ENCODE assay signal across 16 mouse cellular contexts in genomic region chr6:88770300-88770904, GRCm38 (mm10). TPM values are rescaled to one million over a fixed set of nuclear protein-coding genes. Genes with fewer than 3 reads are reported as not detected.
DNase-seq lines count a peak whose midpoint lies in the region; ATAC-seq and TF ChIP-seq lines count a peak whose summit lies in the region.
"Had no signal": no experiment of that assay in that cellular context is flagged by ENCODE, and none has a peak within 500 bp of the region (broad histone marks: within the 10 kb centered on the region; RNA-seq: fewer than 3 reads in every experiment).

No protein-coding gene starts in this region.

- TF ChIP-seq EP300 in CH12.LX (IDR thresholded peaks at IDR 0.05; ENCODE audit: low read length): peak; percentile 26; the same call in 1 of the 2 replicates

- 0 out of 2 replicates have a peak overlapping the region, but pooled peaks have one; percentile 10 for H3K27ac ChIP-seq in gastrocnemius, adult 2 months
- peak overlapping the region; percentile 37; the same call in 1 of the 2 replicates for H3K27ac ChIP-seq in CH12.LX (ENCODE audit: insufficient read depth, low read depth)
- H3K27ac ChIP-seq in thymus, adult 2 months (ENCODE audit: control insufficient read depth, insufficient read depth, low read length): no peak overlapping the region
- H3K27ac ChIP-seq: hindbrain, embryonic 14.5 days; midbrain, embryonic 13.5 days; neural tube, embryonic 13.5 days had no signal

- peaks cover 48% of the 10 kb centered on the region for H3K79me2 ChIP-seq in CH12.LX (replicated peaks; ENCODE audit: control insufficient read depth, extremely low read depth, insufficient read depth, poor library complexity, severe bottlenecking)

- no peak overlapping the region for H3K4me3 ChIP-seq in gastrocnemius, adult 2 months
- H3K4me3 ChIP-seq in CH12.LX (replicated peaks in 1 of 3; ENCODE audit: low read depth in 2 of 3, low read length in 2 of 3, poor library complexity in 1 of 3): no peak overlapping the region
- no peak overlapping the region for H3K4me3 ChIP-seq in thymus, adult 2 months (ENCODE audit: control insufficient read depth, insufficient read depth, low read length)
- H3K4me3 ChIP-seq: midbrain, embryonic 13.5 days; neural tube, embryonic 13.5 days had no signal

- dilution Hi-C loops in CH12.LX (cut with MboI; ENCODE audit: extremely low pct_ligation_motif_present, extremely low pct_unique_long_range_greater_than_20kb, low sequenced_read_pairs): no loop called here

- peak; percentile 11; the same call in 1 of the 2 replicates for TF ChIP-seq POLR2A in CH12.LX (IDR thresholded peaks at IDR 0.05; ENCODE audit: low read depth, low read length)
- no peak for TF ChIP-seq POLR2A in brain, embryonic 14.5 days (IDR thresholded peaks at IDR 0.05; ENCODE audit: borderline replicate concordance, extremely low read depth, insufficient read depth, insufficient read length, poor library complexity, severe bottlenecking)
- TF ChIP-seq POLR2A in thymus, adult 2 months (IDR thresholded peaks at IDR 0.05; ENCODE audit: control insufficient read depth, extremely low read depth, insufficient read depth, low read length, poor library complexity): no peak

- TF ChIP-seq CTCF in gastrocnemius, adult 2 months (IDR thresholded peaks at IDR 0.05): no peak
- no peak for TF ChIP-seq CTCF in CH12.LX (conservative IDR thresholded peaks at IDR 0.05 in 1 of 2, IDR thresholded peaks at IDR 0.05 in 1 of 2; ENCODE audit: low read depth in 2 of 2, low read length in 2 of 2)
- no peak for TF ChIP-seq CTCF in brain, embryonic 14.5 days (IDR thresholded peaks at IDR 0.05; ENCODE audit: borderline replicate concordance, extremely low read depth, insufficient read depth, insufficient read length)
- no peak for TF ChIP-seq CTCF in thymus, adult 2 months (IDR thresholded peaks at IDR 0.05; ENCODE audit: borderline replicate concordance, control insufficient read depth, extremely low read depth, insufficient read depth, low read length, poor library complexity)

- no peak for DNase-seq in gastrocnemius, adult 2 months
- no peak for DNase-seq in gastrocnemius, adult 8-10 months (ENCODE audit: low spot score in 2 of 2)
- DNase-seq in CH12.LX (ENCODE audit: extremely low read depth): no peak
- peak; percentile 86 for DNase-seq in brain, embryonic 14.5 days (ENCODE audit: low read depth)
- DNase-seq in thymus, adult 2 months: no peak
- no peak for DNase-seq in right cerebral cortex, postnatal 14 days
- DNase-seq: adrenal gland, postnatal 10 days; cerebellum, adult 8-10 months; cerebellum, postnatal 36 days; gastrocnemius, postnatal 36 days; heart, postnatal 4 days; kidney, adult 18-20 months had no signal

- 23% methylated on average over 17 of the region's 17 CpGs for WGBS in thymus, adult 2 months

- intact Hi-C loops in gastrocnemius, adult 2 months (cut with DNase I): no loop called here

- peaks cover 30 to 86% of the 10 kb centered on the region in 2 experiments for H3K4me1 ChIP-seq in CH12.LX (ENCODE audit: control insufficient read depth in 1 of 2, insufficient read depth in 2 of 2)
- peaks cover 32% of the 10 kb centered on the region for H3K4me1 ChIP-seq in thymus, adult 2 months (replicated peaks; ENCODE audit: control insufficient read depth, insufficient read depth, low read length)

- H3K36me3 ChIP-seq in CH12.LX (replicated peaks in 1 of 2; ENCODE audit: control insufficient read depth in 1 of 2, insufficient read depth in 1 of 2, low read length in 1 of 2): peaks cover 60 to 78% of the 10 kb centered on the region in 2 experiments
- no peaks in the 10 kb centered on the region for H3K36me3 ChIP-seq in thymus, adult 2 months (ENCODE audit: control insufficient read depth, insufficient read depth, low read length)
- H3K36me3 ChIP-seq: midbrain, embryonic 13.5 days; neural tube, embryonic 13.5 days had no signal

- in situ Hi-C loops in CH12.LX (cut with MboI; ENCODE audit: low pct_ligation_motif_present, low pct_unique_long_range_greater_than_20kb, low sequenced_read_pairs): no loop called here

- no peak for TF ChIP-seq RAD21 in CH12.LX (IDR thresholded peaks at IDR 0.05; ENCODE audit: low read depth, low read length)

- H3K9me3 ChIP-seq in CH12.LX (replicated peaks; ENCODE audit: low read length): peaks cover 10% of the 10 kb centered on the region
- H3K9me3 ChIP-seq: midbrain, embryonic 13.5 days; neural tube, embryonic 13.5 days had no signal

- H3K9ac ChIP-seq in CH12.LX (ENCODE audit: insufficient read depth, low read depth): no peak overlapping the region
- H3K9ac ChIP-seq: hindbrain, embryonic 14.5 days; midbrain, embryonic 13.5 days; neural tube, embryonic 13.5 days had no signal

- peak overlapping the region; percentile 37; the same call in 1 of the 2 replicates for H3K4me2 ChIP-seq in CH12.LX (ENCODE audit: insufficient read depth, low read depth, poor library complexity, severe bottlenecking)
- H3K4me2 ChIP-seq: hindbrain, embryonic 14.5 days; midbrain, embryonic 13.5 days; neural tube, embryonic 13.5 days had no signal

- H3K27me3 ChIP-seq in CH12.LX (replicated peaks): no peaks in the 10 kb centered on the region
- H3K27me3 ChIP-seq in thymus, adult 2 months (ENCODE audit: control insufficient read depth, insufficient read depth, low read length): no peaks in the 10 kb centered on the region
- H3K27me3 ChIP-seq: midbrain, embryonic 13.5 days; neural tube, embryonic 13.5 days had no signal

- ATAC-seq in megakaryocyte, adult 5-6 weeks (ENCODE audit: poor library complexity, severe bottlenecking): peak; percentile 41; the same call in 1 of the 2 replicates
- ATAC-seq: midbrain, embryonic 13.5 days had no signal

TF ChIP-seq in CH12.LX, 34 proteins besides CTCF, POLR2A, EP300 and RAD21:
- TF ChIP-seq TCF12 (IDR thresholded peaks at IDR 0.05; ENCODE audit: low read depth, low read length): peak; percentile 20; the same call in 1 of the 2 replicates
- TF ChIP-seq MAX (IDR thresholded peaks at IDR 0.05; ENCODE audit: low read length): no peak
- 0 out of 2 replicates have a peak, but pooled peaks have one; percentile 18 for TF ChIP-seq ETS1 (conservative IDR thresholded peaks at IDR 0.05; ENCODE audit: low read depth, low read length)
- TF ChIP-seq GABPA (IDR thresholded peaks at IDR 0.05; ENCODE audit: insufficient replicate concordance, low read depth, low read length): no peak
- no peak for TF ChIP-seq ELF1 (IDR thresholded peaks at IDR 0.05; ENCODE audit: low read depth, low read length)
- TF ChIP-seq CHD2 (IDR thresholded peaks at IDR 0.05; ENCODE audit: low read length): no peak
- TF ChIP-seq SIN3A (IDR thresholded peaks at IDR 0.05; ENCODE audit: low read length): no peak; the same call in 1 of the 2 replicates
- no peak for TF ChIP-seq MAFK (IDR thresholded peaks at IDR 0.05; ENCODE audit: insufficient replicate concordance, low read length)
- TF ChIP-seq ZNF384 (IDR thresholded peaks at IDR 0.05; ENCODE audit: low read depth, low read length): peak; percentile 83
- TF ChIP-seq NELFE (IDR thresholded peaks at IDR 0.05; ENCODE audit: low read depth, low read length): no peak
- TF ChIP-seq MYC (IDR thresholded peaks at IDR 0.05; ENCODE audit: low read depth, low read length): no peak
- no peak for TF ChIP-seq USF2 (conservative IDR thresholded peaks at IDR 0.05; ENCODE audit: low read depth, low read length)
- TF ChIP-seq JUN (IDR thresholded peaks at IDR 0.05; ENCODE audit: insufficient read depth, low read depth, low read length): no peak
- no peak for TF ChIP-seq SMC3 (IDR thresholded peaks at IDR 0.05; ENCODE audit: low read depth, low read length)
- TF ChIP-seq JUND (conservative IDR thresholded peaks at IDR 0.05; ENCODE audit: low read depth, low read length): no peak
- no peak for TF ChIP-seq BHLHE40 (IDR thresholded peaks at IDR 0.05; ENCODE audit: low read depth, low read length)
- TF ChIP-seq MAZ (IDR thresholded peaks at IDR 0.05; ENCODE audit: low read depth, low read length): 0 out of 2 replicates have a peak, but pooled peaks have one; percentile 32
- TF ChIP-seq MXI1 (IDR thresholded peaks at IDR 0.05; ENCODE audit: low read depth, low read length): no peak
- peak; percentile 34; the same call in 1 of the 2 replicates for TF ChIP-seq ZKSCAN1 (IDR thresholded peaks at IDR 0.05; ENCODE audit: borderline replicate concordance, low read depth, low read length)
- no peak for TF ChIP-seq UBTF (IDR thresholded peaks at IDR 0.05; ENCODE audit: low read depth, low read length)
- 0 out of 2 replicates have a peak, but pooled peaks have one; percentile 8 for TF ChIP-seq IRF4 (IDR thresholded peaks at IDR 0.05; ENCODE audit: low read depth, low read length)
TF ChIP-seq in CH12.LX: peak in this region for 6.

RNA-seq across cellular contexts. Expression of gene Mgll, which starts 46.2 kb away (rescaled TPM):
- 10 to 100 TPM; 22.5 to 46.8 TPM for total RNA-seq in gastrocnemius, adult 2 months (2021)
- total RNA-seq in gastrocnemius, adult 8-10 months (2022): 10 to 100 TPM; 25.6 to 43.3 (median 29.4) TPM
- 81.1 and 95.6 TPM in 2 replicates for total RNA-seq in CH12.LX (2012; rRNA removed)
- total RNA-seq in CH12.LX (2014; rRNA removed): 57.7 and 60.8 TPM in 2 replicates
- 66.6 and 76.5 TPM in 2 replicates for polyA plus RNA-seq in CH12.LX (2012; ENCODE audit: insufficient read length, low read depth)
- polyA plus RNA-seq in brain, embryonic 14.5 days (2012; rRNA removed): 8.1 and 8.8 TPM in 2 replicates
- 4.2 and 4.7 TPM in 2 replicates for total RNA-seq in megakaryocyte, adult 5-6 weeks (2015)
- 3.0 and 3.7 TPM in 2 replicates for total RNA-seq in megakaryocyte, adult 5-6 weeks (2017)
- 60.3 and 61.4 TPM in 2 replicates for polyA plus RNA-seq in thymus, adult 2 months (2012; rRNA removed)

Comparison
In these comparisons a context has a peak if more than half of its experiments do, and no peak if none do; other contexts are left out.
1. RNA of gene Mgll, which starts 46.2 kb away (total RNA-seq): 57.7 to 95.6 TPM in CH12.LX, 22.5 to 46.8 TPM in gastrocnemius, adult 2 months and 25.6 to 43.3 TPM in gastrocnemius, adult 8-10 months; 3.0 to 4.7 TPM in megakaryocyte, adult 5-6 weeks; every median in the first group is over 4 times any median in the second.